Mouse (Mus musculus): ENCODE measurements around the gene C130060K24Rik.

DNA sequence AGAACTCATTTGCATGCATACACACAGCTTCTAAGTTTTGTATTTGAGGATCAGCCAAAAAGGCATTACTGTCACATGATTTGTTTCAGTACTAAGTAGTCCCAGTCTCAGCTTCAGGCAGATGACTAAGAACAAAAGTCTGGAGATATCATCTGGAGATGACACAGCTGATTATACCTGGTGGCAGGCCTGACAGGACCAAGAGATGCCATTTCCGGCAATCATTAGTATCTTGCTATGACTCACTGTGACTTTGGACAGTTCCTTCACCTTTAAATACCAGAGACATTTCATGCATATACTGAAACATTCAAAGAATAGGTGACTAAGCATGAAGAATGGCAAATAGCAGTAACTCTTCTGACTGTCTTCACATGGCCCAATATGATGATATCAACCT is 84.4 kb downstream of the C130060K24Rik start:
- no peak for TF ChIP-seq USF1 (IDR thresholded peaks at IDR 0.05; ENCODE audit: low read depth)
- no peak for TF ChIP-seq POLR2A (IDR thresholded peaks at IDR 0.05; ENCODE audit: insufficient read length, low read depth)
- TF ChIP-seq CEBPB (IDR thresholded peaks at IDR 0.05; ENCODE audit: insufficient read depth, poor library complexity, severe bottlenecking) = no peak
- no peak for TF ChIP-seq MAX (IDR thresholded peaks at IDR 0.05; ENCODE audit: low read depth)

Data from myocyte (in vitro differentiated cells).